Mouse (Mus musculus): ENCODE data around the gene Kcnh3.

Kcnh3 gene

DNA sequence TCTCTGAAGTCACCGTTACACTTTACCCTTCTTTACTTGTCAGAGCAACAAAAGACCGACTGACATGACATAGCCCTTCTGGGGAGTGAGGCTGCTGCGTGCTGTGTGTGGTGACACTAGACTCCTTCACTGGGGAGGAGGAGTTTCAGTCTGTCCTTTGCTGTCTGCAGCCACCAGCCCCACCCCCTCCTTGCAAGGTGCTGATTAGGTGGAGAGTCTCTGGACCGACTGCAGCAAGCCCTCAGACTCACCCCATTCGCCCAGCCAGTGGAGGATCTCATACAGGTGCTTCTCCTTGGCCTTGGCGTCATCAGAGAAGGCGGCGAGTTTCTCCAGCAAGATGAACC lies 60.5 kb downstream of the Kcnh3 start:
- no peak for DNase-seq (ENCODE audit: low spot score)

DNA sequence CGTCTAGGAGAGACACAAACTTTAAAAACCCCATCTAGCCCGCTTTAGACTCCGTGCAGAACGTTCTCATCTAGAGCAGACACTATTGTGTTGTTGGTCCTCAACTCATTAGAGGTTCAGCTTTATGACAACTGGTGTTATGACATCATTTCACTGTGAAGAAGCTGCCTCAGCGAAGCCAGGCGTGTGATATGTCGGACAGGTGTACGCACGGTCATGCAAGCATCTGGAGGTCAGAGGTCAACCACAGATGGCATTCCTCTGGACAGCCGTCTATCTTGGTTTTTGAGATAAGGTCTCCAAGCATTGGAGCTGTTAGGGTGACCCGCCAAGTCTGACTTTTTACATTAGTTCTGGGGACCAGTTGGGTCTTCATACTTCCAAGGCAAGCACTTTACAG lies 65.9 kb downstream of the Kcnh3 start:
- no peak for DNase-seq (ENCODE audit: low spot score)
